Mouse (Mus musculus) spleen, postnatal 14 days (tissue): ENCODE measurements around the gene Ntmt1.
A peak's percentile ranks its signal among the peaks of the same experiment; 100 is the strongest.

Experiments
- DNase-seq, 2 experiments: peaks; one replicate each; pipeline ENCODE4 v3.0.0; 2021 to 2022; ENCODE audit warnings: low spot score in 2 of 2

Ntmt1 gene

GRCm38 (mm10) chr2:30823385-30824153 lies 15.9 kb downstream of the Ntmt1 start:
- no peak for DNase-seq

- DNase-seq, result peak; percentile 65 to 72
These were observed 19.5 kb downstream of the Ntmt1 start for GRCm38 (mm10) chr2:30826825-30827748.

DNA sequence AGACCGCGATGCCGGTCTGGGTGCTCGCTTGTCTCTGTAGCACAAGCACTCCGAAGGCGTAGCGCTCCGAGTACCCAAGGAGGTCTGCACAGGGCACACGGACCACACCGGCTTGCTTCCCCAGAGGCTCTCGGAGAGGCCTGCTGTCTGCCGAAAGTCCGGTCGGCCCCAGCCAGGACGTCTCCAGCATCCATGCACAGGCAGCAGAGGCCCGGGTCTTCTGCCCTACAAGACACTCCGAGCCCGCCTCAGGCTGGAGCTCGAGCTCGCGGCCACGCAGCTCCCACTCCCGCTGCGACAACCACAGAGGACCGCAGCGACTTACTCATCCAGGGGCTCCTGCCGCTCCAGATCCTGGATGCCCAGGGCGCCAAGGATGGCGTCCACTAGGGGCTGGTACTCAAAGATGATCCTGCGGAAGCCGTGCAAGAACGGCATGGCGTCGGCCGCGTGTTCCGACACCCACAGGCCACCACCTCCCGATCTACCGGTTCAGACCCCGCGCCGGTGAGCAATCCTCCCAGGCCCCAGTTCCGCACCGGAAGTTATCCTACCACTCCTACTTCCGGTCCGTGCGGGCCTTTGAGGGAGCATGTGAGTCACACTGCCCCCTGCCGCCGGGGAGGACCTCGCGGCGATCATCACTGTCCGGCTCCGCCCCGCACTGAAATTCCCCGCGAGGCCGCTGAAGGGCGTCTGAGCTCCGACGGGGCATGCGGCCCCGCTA lies 20.3 kb downstream of the Ntmt1 start:
- DNase-seq, result peak; percentile 95 to 98

DNA sequence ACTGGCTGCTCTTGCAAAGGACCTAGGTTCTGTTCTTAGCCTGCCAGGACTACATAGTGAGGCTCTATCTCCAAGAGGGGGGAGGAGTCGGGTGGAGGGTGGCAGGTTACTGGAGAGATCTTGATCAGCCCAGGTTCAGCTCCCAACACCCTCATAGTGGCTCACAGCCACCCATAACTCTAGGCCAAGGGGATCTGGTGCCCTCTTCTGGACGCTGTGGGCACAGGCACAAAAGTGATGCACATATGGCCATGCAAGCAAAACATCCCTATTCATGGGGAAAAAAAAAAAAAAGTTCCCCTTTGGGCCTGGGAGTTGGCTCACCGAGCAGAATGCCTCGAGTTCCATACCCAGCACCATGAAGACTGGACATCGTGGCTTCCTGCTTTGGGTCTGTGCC lies 21.7 kb downstream of the Ntmt1 start:
- DNase-seq, result peak; percentile 38 to 58

DNA sequence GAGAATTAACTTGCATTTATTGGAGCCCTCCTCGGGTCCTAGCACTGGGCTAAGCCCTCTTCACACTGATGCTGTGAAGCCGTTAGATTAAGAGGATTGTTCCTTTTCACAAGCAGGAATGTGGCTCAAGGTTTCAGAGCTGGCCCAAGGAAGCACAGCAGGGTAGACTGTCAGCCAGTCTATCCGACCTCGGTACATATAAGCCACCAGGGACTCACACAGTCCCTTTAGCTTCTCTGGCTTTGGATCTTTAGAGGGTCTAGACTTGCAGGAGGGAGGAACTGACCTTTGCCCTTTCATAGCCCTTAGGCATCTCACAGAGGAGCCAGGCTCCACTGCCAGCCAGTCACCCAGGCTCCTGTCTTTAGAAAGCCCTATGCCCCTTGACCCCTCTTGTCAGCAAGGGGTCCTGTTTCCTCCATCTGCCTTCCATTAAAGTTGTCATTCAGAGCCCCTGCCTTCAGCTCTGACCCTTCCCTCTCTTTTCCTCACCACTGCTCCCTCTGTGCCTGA lies 22.7 kb downstream of the Ntmt1 start, which contains the start of gene Asb6:
Asb6 (minus strand) TSS at position 51 of the 513 bp plus-strand sequence.
- DNase-seq, result no peak

GRCm38 (mm10) chr2:30833644-30834043 lies 26.0 kb downstream of the Ntmt1 start:
- no peak for DNase-seq

GRCm38 (mm10) chr2:30834373-30835022 lies 26.9 kb downstream of the Ntmt1 start, which contains the start of gene Prrx2:
Prrx2 (plus strand) TSS chr2:30834972.
- no peak for DNase-seq

DNA sequence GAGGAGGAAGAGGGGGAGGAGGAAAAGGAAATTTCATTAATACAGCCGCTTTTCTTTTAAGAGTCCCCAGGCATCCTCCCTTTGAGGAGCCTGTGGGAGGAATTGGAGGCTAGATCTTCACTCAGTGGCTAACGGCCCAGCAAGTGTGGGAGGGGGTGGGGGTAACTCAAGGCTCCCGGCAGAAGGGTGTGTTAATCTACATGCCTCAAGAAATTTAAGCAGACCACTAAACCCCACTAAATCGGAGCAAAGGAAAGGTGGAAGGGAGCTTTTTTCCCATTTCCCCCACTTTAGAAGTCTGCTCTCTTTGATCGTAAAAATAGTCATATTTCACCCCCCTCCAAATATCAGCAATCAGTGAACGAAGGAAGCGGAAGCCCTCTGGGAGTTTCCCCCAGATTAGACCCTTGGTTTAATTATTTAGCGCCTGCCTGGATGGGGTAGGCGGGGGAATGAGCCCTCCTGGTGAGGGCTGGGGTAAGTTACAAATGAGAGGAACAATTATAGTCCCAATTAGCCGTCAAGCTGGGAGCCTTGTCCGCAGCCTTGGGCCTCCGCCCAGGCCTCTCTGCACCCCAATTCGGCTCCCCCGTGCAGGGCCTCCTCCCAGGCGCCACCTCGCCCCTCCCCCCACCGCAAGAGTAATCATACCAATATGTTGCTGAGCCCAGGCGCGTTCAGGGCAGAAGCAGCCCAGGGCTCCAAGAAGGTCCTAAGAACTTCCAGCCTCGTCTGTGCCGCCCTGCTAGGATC lies 28.8 kb downstream of the Ntmt1 start:
- DNase-seq, result no peak

DNA sequence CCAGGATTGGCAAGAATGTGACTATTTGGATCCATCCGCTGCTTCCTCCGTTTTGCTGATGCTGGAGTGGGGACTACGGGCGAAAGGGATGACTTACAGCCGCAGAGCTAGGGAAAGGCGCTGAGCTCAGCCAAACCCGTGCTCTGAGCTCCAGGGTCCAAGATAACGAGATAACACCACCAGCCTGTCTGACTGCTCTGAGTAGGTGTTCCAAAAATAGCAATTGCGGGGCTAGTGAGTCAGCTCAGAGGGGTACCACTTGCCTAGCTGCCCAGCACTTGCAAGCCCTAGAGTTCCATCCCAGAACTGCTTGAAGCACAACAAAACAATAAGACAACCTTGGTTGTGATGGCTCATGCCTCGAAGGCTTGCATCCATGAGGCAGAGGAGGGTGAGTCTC lies 35.0 kb downstream of the Ntmt1 start:
- DNase-seq, result no peak

DNA sequence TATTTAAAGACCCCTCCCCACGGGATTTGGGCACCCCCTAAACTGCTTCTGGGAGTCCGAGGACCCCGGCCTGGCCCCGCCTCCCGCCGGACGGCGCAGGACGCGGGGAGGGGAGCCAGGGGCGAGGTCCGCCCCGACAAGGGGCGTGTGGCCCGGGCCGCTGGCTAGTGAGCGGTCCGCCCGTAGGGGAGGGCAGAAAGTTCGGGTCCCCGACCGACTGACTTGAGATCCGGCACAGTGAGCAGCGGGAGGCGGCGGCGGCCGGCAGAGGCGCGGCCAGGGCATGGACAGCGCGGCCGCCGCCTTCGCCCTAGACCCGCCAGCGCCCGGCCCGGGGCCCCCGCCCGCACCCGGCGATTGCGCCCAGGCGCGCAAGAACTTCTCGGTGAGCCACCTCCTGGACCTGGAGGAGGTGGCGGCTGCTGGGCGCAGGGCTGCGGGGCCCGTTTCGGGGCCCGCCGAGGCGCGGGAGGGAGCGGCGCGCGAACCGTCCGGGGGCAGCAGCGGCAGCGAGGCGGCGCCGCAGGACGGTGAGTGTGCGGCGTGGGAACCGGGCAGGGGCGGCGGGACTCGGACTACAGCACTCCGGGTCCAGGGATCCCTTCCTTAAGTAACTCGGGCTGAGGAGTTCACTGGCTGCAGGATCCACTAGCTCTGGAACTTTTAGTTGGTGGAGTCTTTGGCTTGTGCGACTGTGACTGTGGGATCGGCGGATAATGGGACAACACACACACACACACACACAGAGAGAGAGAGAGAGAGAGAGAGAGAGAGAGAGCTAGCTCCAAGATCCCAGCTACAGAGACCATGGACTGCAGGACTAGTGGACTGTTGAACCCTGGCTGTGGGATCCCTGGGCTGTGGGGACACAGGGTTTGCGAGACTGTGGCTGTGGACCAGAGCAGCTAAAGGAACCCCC lies 37.8 kb downstream of the Ntmt1 start:
- no peak for DNase-seq

DNA sequence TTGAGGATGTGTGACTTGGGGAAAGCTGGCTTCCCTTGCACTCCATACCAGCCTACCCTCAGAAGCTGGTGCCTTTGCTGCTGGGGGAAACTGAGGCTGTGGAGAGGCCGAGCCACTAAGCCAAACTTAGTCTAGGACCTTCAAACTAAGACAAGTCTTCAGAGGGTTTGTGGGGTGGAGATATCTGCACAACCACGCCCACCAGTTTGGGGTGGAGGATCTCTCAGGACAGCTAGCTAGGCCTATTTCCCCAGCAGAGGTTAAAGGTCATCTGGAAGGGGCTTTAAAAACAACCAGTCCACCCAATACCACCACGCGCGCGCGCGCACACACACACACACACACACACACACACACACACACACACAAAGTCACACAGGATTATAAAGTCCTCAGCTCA lies 38.6 kb downstream of the Ntmt1 start:
- DNase-seq, result no peak

DNA sequence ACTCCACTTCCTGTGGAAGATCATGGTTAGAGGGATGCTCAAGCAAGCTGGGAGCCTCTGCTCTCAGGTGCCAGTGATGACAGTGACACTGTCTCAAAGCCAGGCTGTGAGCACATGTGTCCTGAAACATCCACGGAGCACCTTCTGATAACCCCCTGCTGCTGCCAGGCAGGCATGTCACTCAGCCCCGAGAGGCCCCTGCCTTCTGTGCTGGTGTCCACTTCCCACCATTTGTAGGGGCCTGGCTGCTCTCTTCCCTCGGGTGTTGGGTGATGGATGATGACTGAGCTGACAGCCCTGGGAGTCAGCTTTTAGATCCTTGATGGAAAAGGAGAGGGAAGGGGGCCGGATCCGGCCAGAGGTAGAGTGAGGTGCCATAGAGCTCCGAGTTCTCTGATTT lies 39.1 kb downstream of the Ntmt1 start:
- no peak for DNase-seq

DNA sequence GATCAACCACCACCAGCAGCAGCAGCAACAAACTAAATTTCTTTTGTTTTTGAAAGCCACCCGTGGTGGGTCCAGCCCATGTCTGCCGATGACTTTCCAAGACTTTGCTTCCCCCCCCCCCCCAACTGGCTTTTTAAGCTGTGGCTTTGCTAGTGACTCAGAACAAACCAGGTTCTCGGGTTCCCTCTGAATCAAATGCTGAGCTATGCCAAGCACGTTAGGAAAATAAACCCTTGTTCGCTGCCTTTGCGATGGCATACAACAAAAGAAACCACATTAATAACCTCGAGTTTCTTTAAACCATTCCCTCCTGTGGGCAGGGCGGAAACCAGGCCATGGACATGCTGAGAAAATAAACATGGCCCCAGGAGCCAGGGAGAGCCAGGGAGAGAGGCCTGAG lies 40.6 kb downstream of the Ntmt1 start:
- no peak for DNase-seq

- no peak for DNase-seq
These were observed 43.0 kb downstream of the Ntmt1 start for GRCm38 (mm10) chr2:30850581-30850980.

- DNase-seq, result no peak
These were observed 45.2 kb downstream of the Ntmt1 start for GRCm38 (mm10) chr2:30852771-30853313.

- DNase-seq, result no peak
These were observed 49.5 kb downstream of the Ntmt1 start for GRCm38 (mm10) chr2:30857076-30857475.

DNA sequence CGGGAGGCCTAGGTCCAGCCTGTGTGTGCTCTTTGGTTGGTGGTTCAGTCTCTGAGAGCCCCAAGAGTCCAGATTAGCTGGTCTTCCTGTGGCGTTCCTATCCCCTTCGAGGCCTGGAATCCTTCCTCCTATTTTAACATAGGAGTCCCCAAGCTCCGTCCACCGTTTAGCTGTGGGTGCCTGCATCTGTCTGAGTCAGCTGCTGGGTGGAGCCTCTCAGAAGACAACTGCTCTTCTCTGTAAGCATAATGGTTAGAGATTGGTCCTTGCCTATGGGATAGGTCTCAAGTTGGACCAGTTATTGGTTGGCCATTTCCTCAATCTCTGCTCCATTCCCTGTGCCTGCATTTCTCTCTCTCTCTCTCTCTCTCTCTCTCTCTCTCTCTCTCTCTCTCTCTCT lies 52.2 kb downstream of the Ntmt1 start:
- no peak for DNase-seq

DNA sequence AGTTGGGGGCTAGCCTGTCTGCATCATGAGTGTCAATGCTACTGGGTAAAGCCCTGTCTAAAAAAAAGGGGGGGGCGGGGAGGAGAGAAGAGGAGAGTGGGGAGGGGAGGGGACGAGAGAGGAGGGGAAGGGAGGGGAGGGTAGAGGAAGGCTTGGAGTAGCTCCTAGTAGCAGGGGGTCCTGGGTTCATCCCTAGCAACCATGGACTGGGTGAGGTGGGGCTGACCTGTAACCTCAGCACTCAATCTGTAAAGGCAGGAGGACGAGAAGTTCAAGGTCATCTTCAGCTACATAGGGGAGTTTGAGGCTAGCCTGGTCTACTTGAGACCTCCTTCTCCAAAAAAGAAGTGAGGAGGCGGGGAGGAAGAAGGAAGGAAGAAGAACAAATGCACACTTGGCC lies 54.5 kb downstream of the Ntmt1 start:
- no peak for DNase-seq

- no peak for DNase-seq
These were observed 55.9 kb downstream of the Ntmt1 start for GRCm38 (mm10) chr2:30863574-30863973.
